Mouse (Mus musculus) CH12.LX (cell line): ENCODE results near the gene Tmem82.

ENCODE experiments used
- CTCF ChIP-seq, 2 experiments: IDR thresholded peaks in 1 of 2; conservative IDR thresholded peaks in 1 of 2; 2 replicates each; pipeline ENCODE4 v1.5.1; 2011 to 2012; ENCODE audit warnings: low read depth in 2 of 2, low read length in 2 of 2, improper control_type of control experiment in 1 of 2, inconsistent platforms in 1 of 2, mild to moderate bottlenecking in 1 of 2, moderate library complexity in 1 of 2
- MXI1 ChIP-seq: IDR thresholded peaks from 2 replicates; pipeline ENCODE4 v1.6.1; 2011; ENCODE audit warnings: mild to moderate bottlenecking, low read depth, low read length, improper control_type of control experiment
- POLR2A ChIP-seq: IDR thresholded peaks from 2 replicates; pipeline ENCODE4 v1.6.1; 2011; ENCODE audit warnings: low read depth, mild to moderate bottlenecking, improper control_type of control experiment, low read length
- TBP ChIP-seq: conservative IDR thresholded peaks from 2 replicates; pipeline ENCODE4 v1.6.1; 2011; ENCODE audit warnings: low read depth, low read length, improper control_type of control experiment
- USF1 ChIP-seq: IDR thresholded peaks from 2 replicates; pipeline ENCODE4 v1.6.1; 2014; ENCODE audit warnings: low read depth, mild to moderate bottlenecking, inconsistent platforms, low read length, improper control_type of control experiment
- ZNF384 ChIP-seq: IDR thresholded peaks from 2 replicates; pipeline ENCODE4 v1.6.1; 2012; ENCODE audit warnings: low read depth, low read length, improper control_type of control experiment, inconsistent platforms

DNA sequence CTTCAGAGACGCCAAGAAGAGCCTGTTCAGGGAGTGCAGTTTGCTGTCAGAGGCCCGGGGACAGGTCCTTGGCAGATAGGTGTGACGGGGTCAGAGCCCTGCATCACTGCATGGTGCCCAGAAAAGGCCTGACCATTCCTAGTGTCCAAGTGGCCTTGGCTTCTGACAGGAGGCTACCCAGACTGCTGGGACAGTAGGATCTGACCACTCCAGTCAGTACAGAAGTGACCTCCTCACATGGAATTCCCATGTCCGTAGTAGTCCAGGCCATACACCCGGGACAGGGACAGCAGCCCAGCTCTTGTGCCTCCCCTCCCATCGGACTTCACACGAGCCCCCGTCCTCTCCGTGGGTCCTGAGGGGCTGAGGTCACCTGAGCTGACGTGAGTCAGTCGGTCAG lies 11.6 kb upstream of the Tmem82 start:
- TF ChIP-seq TBP (no peak), USF1 (no peak), CTCF (conservative IDR thresholded peaks at IDR 0.05 in 1 of 2, IDR thresholded peaks at IDR 0.05 in 1 of 2; ENCODE audit: low read depth in 2 of 2, low read length in 2 of 2) (no peak), POLR2A (no peak), ZNF384 (no peak), MXI1 (no peak)
